Mouse (Mus musculus) midbrain, embryonic 12.5 days (tissue): ENCODE measurements around the gene Map3k1. TPM values are rescaled to one million over a fixed set of nuclear protein-coding genes. Genes with fewer than 3 reads are reported as not detected.

Experiments
- ATAC-seq: fragments of 200-750 bp; cut with Nextera tagmentation; 2 replicates; pipeline ENCODE4 v1.8.0; 2017; ENCODE audit warnings: low read depth, moderate TSS enrichment, moderate library complexity; ENCODE audit not compliant: low FRiP score
- H3K27ac ChIP-seq: fragments of 300-500 bp; sonication (generic); replicated peaks from 2 replicates; pipeline ENCODE4 v1.5.1; 2016; ENCODE audit warnings: mild to moderate bottlenecking
- H3K27me3 ChIP-seq: fragments of 300-500 bp; sonication (generic); 2 replicates; pipeline ENCODE4 v1.6.1; 2016; ENCODE audit warnings: mild to moderate bottlenecking
- H3K36me3 ChIP-seq: fragments of 300-500 bp; sonication (generic); 2 replicates; pipeline ENCODE4 v1.6.1; 2016
- H3K4me1 ChIP-seq: fragments of 300-500 bp; sonication (generic); 2 replicates; pipeline ENCODE4 v1.6.1; 2016
- H3K4me2 ChIP-seq: fragments of 300-500 bp; sonication (generic); replicated peaks from 2 replicates; pipeline ENCODE4 v1.6.1; 2016; ENCODE audit warnings: mild to moderate bottlenecking, moderate library complexity
- H3K4me3 ChIP-seq: fragments of 300-500 bp; sonication (generic); 2 replicates; pipeline ENCODE4 v1.5.1; 2016; ENCODE audit warnings: mild to moderate bottlenecking
- H3K9ac ChIP-seq: fragments of 300-500 bp; sonication (generic); replicated peaks from 2 replicates; pipeline ENCODE4 v1.6.1; 2016; ENCODE audit warnings: mild to moderate bottlenecking, moderate library complexity
- H3K9me3 ChIP-seq: fragments of 300-500 bp; sonication (generic); 2 replicates; pipeline ENCODE4 v1.6.1; 2016; ENCODE audit warnings: mild to moderate bottlenecking
- WGBS: fragments of 180-500 bp; shearing (Covaris S2); methylation state at CpG from one replicate; pipeline ENCODE4 v1.1.7; 2016; 5-methylcytosine and 5-hydroxymethylcytosine counted together
- polyA plus RNA-seq: library from polyadenylated mRNA; unstranded; fragments of >200 nt; fragmentation: Nextera tagmentation; extraction: Ambion mirVana; gene quantifications from 2 replicates; pipeline ENCODE4 v1.2.1, GENCODE M21; 2016

Gene Map3k1
- polyA plus RNA-seq, 1 experiment from 2014 or later: 14.0 TPM

GRCm38 (mm10) chr13:111800866-111801265, 7.9 kb downstream of the Map3k1 start:
- no peak for ATAC-seq
- no peak overlapping the region for H3K4me2 ChIP-seq
- no peak overlapping the region for H3K4me3 ChIP-seq
- H3K27ac ChIP-seq: no peak overlapping the region
- no peak overlapping the region for H3K9ac ChIP-seq
- no peaks in the 10 kb centered on the region for H3K27me3 ChIP-seq
- H3K36me3 ChIP-seq: no peaks in the 10 kb centered on the region
- WGBS: 52% methylated on average over 4 of the region's 4 CpGs
- H3K9me3 ChIP-seq: no peaks in the 10 kb centered on the region
- peaks cover 42% of the 10 kb centered on the region for H3K4me1 ChIP-seq

DNA sequence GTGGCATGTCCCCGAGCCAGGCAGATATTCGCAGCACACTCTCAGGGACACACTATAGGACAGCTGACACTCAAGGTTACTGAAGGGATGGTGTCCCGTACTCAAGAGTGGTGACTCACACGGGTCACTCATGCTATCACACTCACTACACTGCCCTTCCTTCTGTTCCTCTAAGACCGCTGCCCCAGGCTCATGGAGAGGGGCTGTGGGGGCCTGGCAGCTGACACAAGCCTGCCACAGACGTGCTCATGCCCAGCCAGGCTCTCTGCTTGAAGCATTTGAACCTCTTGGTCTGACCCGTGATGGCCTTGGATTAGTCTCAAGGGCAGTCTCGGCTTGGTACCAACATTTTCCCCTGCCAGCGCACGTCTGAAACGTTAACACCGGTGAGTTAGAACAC, 10.7 kb downstream of the Map3k1 start:
- H3K27ac ChIP-seq: no peak overlapping the region
- H3K36me3 ChIP-seq: no peaks in the 10 kb centered on the region
- no peaks in the 10 kb centered on the region for H3K9me3 ChIP-seq
- H3K27me3 ChIP-seq: no peaks in the 10 kb centered on the region
- no peak overlapping the region for H3K4me2 ChIP-seq
- peaks cover 36% of the 10 kb centered on the region for H3K4me1 ChIP-seq
- no peak overlapping the region for H3K9ac ChIP-seq
- ATAC-seq: no peak
- WGBS: 73% methylated on average over 12 of the region's 12 CpGs
- no peak overlapping the region for H3K4me3 ChIP-seq

GRCm38 (mm10) chr13:111797021-111797420, 11.8 kb downstream of the Map3k1 start:
- Histone ChIP-seq H3K4me3 (no peak overlapping the region), H3K4me1 (peaks cover 42% of the 10 kb centered on the region), H3K36me3 (no peaks in the 10 kb centered on the region), H3K4me2 (peak overlapping the region; percentile 3; the same call in 1 of the 2 replicates), H3K9ac (no peak overlapping the region), H3K27me3 (no peaks in the 10 kb centered on the region), H3K27ac (no peak overlapping the region), H3K9me3 (no peaks in the 10 kb centered on the region)
- ATAC-seq: peak; percentile 88
- WGBS: 16% methylated on average over 8 of the region's 8 CpGs

DNA sequence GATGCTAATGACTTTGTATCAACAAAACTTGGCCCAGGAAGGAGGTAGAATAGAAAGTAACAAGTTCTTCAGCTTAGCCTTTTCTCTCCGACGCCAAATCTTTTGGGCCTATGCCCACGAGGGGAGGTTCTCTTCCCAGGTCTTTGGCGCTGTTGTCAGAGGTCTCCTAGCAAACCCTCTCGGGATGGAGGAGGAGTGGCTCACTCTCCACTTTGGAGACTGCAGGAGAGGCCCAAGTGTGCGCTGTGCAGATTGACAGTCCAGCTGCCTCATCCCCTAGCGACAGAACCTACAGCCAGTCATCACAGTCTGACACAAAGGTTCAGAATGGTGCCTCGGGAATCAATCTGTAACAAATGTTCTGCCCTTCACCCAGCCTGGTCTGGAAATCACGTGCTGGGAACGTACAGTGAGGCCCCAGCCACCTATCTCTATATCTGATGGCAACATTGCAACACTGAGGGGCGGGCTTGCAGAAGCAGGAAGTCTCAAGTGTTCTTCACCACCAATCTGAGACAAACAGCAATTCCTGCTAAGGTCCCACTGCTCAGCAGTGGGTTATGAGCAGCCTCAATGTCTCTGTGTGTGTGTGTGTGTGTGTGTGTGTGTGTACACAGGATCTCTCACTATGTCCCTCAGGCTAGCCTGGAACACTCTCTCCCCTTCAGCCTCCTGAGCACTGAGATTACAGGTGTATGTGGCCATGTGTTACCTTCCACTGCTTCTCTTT, 12.4 kb downstream of the Map3k1 start:
- 0 out of 2 replicates have a peak overlapping the region, but pooled peaks have one; percentile 5 for H3K27ac ChIP-seq
- peaks cover 47% of the 10 kb centered on the region for H3K4me1 ChIP-seq
- no peak overlapping the region for H3K9ac ChIP-seq
- H3K9me3 ChIP-seq: no peaks in the 10 kb centered on the region
- H3K36me3 ChIP-seq: no peaks in the 10 kb centered on the region
- no peaks in the 10 kb centered on the region for H3K27me3 ChIP-seq
- peak; percentile 32; the same call in 1 of the 2 replicates for ATAC-seq
- 67% methylated on average over 11 of the region's 11 CpGs for WGBS
- no peak overlapping the region for H3K4me2 ChIP-seq
- H3K4me3 ChIP-seq: no peak overlapping the region

GRCm38 (mm10) chr13:111792975-111793287, 15.9 kb downstream of the Map3k1 start:
- no peak overlapping the region for H3K4me3 ChIP-seq
- no peaks in the 10 kb centered on the region for H3K9me3 ChIP-seq
- H3K4me2 ChIP-seq: no peak overlapping the region
- H3K27me3 ChIP-seq: no peaks in the 10 kb centered on the region
- H3K36me3 ChIP-seq: no peaks in the 10 kb centered on the region
- ATAC-seq: no peak
- peaks cover 68% of the 10 kb centered on the region for H3K4me1 ChIP-seq
- H3K27ac ChIP-seq: no peak overlapping the region
- WGBS: 93% methylated on average over 14 of the region's 14 CpGs
- no peak overlapping the region for H3K9ac ChIP-seq

GRCm38 (mm10) chr13:111792130-111792974, 16.4 kb downstream of the Map3k1 start:
- ATAC-seq: no peak
- no peak overlapping the region for H3K27ac ChIP-seq
- 78% methylated on average over 16 of the region's 16 CpGs for WGBS
- H3K4me2 ChIP-seq: no peak overlapping the region
- peaks cover 62% of the 10 kb centered on the region for H3K4me1 ChIP-seq
- H3K9ac ChIP-seq: no peak overlapping the region
- H3K36me3 ChIP-seq: no peaks in the 10 kb centered on the region
- H3K4me3 ChIP-seq: no peak overlapping the region
- H3K9me3 ChIP-seq: no peaks in the 10 kb centered on the region
- no peaks in the 10 kb centered on the region for H3K27me3 ChIP-seq

GRCm38 (mm10) chr13:111791596-111791995, 17.2 kb downstream of the Map3k1 start:
- Histone ChIP-seq H3K4me2 (no peak overlapping the region), H3K4me3 (no peak overlapping the region), H3K9ac (no peak overlapping the region), H3K9me3 (no peaks in the 10 kb centered on the region), H3K27ac (no peak overlapping the region), H3K36me3 (no peaks in the 10 kb centered on the region), H3K27me3 (no peaks in the 10 kb centered on the region), H3K4me1 (peaks cover 55% of the 10 kb centered on the region)
- ATAC-seq: no peak
- WGBS: 89% methylated on average over 11 of the region's 11 CpGs

GRCm38 (mm10) chr13:111789420-111790065, 19.2 kb downstream of the Map3k1 start:
- 0 out of 2 replicates have a peak, but pooled peaks have one; percentile 10 for ATAC-seq
- WGBS: 47% methylated on average over 9 of the region's 9 CpGs

DNA sequence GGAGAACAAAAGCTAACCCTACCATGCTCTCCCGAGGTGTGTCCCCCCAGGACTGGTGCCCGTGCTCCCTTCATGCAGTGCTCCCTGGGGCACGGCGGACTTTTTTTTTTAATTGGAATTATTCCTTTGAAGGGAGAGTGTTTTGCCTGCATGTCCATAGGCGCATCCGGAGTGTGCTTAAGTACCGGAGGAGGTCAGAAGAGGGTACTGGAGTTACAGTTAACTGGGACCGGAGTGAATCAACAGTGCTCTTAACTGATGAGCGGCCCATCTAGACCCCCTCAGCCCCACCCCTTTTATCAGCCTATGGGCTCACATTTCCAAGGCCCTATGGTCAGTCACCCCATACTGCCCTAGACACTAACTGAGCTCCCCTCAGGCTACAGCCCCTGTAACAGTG, 19.9 kb downstream of the Map3k1 start:
- H3K36me3 ChIP-seq: no peaks in the 10 kb centered on the region
- 0 out of 2 replicates have a peak, but pooled peaks have one; percentile 28 for ATAC-seq
- no peak overlapping the region for H3K27ac ChIP-seq
- no peak overlapping the region for H3K4me3 ChIP-seq
- no peak overlapping the region for H3K4me2 ChIP-seq
- H3K9me3 ChIP-seq: no peaks in the 10 kb centered on the region
- H3K9ac ChIP-seq: no peak overlapping the region
- 81% methylated on average over 9 of the region's 9 CpGs for WGBS
- H3K27me3 ChIP-seq: no peaks in the 10 kb centered on the region
- H3K4me1 ChIP-seq: peaks cover 47% of the 10 kb centered on the region

More at GRCm38 (mm10) chr13:111789420-111790065, 19.2 kb downstream of the Map3k1 start:
- Histone ChIP-seq H3K9me3 (no peaks in the 10 kb centered on the region), H3K4me2 (no peak overlapping the region), H3K27ac (no peak overlapping the region), H3K4me3 (no peak overlapping the region), H3K27me3 (no peaks in the 10 kb centered on the region), H3K9ac (no peak overlapping the region), H3K4me1 (peaks cover 47% of the 10 kb centered on the region), H3K36me3 (no peaks in the 10 kb centered on the region)

GRCm38 (mm10) chr13:111787857-111788619, 20.8 kb downstream of the Map3k1 start:
- Histone ChIP-seq H3K4me1 (peaks cover 45% of the 10 kb centered on the region), H3K9me3 (no peaks in the 10 kb centered on the region), H3K27ac (no peak overlapping the region), H3K9ac (no peak overlapping the region), H3K36me3 (no peaks in the 10 kb centered on the region), H3K27me3 (no peaks in the 10 kb centered on the region), H3K4me2 (no peak overlapping the region), H3K4me3 (no peak overlapping the region)
- ATAC-seq: peak; percentile 57
- WGBS: 40% methylated on average over 18 of the region's 18 CpGs

- Histone ChIP-seq H3K27me3 (no peaks in the 10 kb centered on the region), H3K36me3 (0 out of 2 replicates have a peak, but pooled peaks cover 2% of the 10 kb centered on the region), H3K4me1 (peaks cover 32% of the 10 kb centered on the region), H3K27ac (no peak overlapping the region), H3K4me2 (no peak overlapping the region), H3K4me3 (no peak overlapping the region), H3K9me3 (0 out of 2 replicates have a peak, but pooled peaks cover 3% of the 10 kb centered on the region), H3K9ac (no peak overlapping the region)
- ATAC-seq: no peak
- 93% methylated on average over 7 of the region's 7 CpGs for WGBS
Observed at GRCm38 (mm10) chr13:111786584-111786983, 22.2 kb downstream of the Map3k1 start.
